Mouse (Mus musculus) thymus, postnatal 10 days (tissue): Measurements from ENCODE around the gene Snapc4.
A peak's percentile ranks its signal among the peaks of the same experiment; 100 is the strongest.

Experiments used
- DNase-seq, 2 experiments: peaks; one replicate each; pipeline ENCODE4 v3.0.0; 2021; ENCODE audit warnings: low spot score in 2 of 2

The Snapc4 gene

GRCm38 (mm10) chr2:26315072-26315924 is 65.2 kb downstream of the Snapc4 start, which contains the start of gene Gpsm1:
Gene Gpsm1 (plus strand): TSS chr2:26315515.
- DNase-seq, result peak; percentile 35 to 48

DNA sequence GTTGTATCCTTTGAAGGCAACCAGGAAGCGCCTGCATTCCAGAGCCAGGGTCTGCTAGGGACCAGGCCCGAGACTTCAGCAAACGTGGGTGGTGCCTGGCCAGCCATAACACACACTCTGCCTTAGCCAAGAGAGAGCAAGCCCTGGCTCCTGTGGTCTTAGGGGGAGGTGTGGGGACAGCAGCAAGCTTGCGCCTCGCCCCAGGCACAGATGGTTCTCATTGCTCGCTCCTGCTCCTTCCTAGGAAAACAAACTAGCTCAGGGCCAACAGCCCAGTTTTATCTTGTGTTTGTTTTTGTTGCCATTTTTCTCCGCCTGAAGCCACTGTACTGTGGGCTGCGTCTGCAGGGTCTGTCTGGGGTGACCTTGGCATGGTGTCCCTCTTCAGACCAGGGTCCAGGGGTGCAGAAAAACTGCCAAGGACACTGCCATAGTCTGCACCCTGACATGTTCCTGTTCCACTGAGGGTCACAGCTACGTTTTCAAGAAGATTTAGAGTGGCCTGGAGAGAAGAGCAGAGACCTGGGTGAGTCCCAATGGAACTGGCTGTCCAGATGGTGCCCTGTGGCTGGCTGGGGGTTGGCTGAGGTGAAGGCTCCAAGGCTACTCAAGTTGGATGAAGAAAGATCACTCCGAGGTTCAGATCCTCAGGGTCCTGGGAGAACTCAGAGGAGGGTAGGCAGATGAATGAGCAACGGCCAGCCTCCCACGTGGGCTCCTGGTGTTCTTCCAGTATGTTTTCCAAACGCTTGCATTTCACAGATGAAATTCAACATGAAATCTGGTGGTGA is 66.0 kb downstream of the Snapc4 start:
- no peak for DNase-seq

GRCm38 (mm10) chr2:26313394-26313793 is 67.1 kb downstream of the Snapc4 start:
- DNase-seq, result no peak

DNA sequence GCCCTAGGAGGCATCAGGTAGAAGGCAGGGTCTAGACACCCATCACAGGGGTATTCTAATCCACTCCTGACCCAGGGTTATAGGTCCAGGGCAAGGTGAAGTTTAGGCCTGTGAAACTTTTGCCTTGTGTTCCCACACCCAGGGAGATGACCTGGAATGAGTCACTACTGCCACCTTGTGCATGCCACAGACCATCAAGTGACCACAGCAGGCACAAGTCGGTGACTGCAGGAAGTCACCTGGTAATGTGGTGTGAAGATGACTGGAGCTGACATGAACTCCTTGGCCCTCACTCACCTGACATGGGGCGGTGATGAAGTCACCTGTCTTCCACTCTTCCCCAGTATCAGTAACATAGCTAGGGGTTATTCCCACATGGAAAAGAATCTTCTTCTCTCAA is 67.6 kb downstream of the Snapc4 start:
- no peak for DNase-seq
